Mouse (Mus musculus) lung, adult 2 months (tissue): ENCODE results near the gene Mdh2.

ENCODE experiments used
- CTCF ChIP-seq: fragments of 200-500 bp; IDR thresholded peaks from 2 replicates; pipeline ENCODE4 v1.5.1; 2011; ENCODE audit warnings: mild to moderate bottlenecking, low read length, control low read depth; ENCODE audit not compliant: insufficient read depth
- POLR2A ChIP-seq: fragments of 200-500 bp; IDR thresholded peaks from 2 replicates; pipeline ENCODE4 v1.6.1; 2011; ENCODE audit warnings: low read depth, mild to moderate bottlenecking, control low read depth, low read length, borderline replicate concordance; ENCODE audit errors: extremely low read depth

DNA sequence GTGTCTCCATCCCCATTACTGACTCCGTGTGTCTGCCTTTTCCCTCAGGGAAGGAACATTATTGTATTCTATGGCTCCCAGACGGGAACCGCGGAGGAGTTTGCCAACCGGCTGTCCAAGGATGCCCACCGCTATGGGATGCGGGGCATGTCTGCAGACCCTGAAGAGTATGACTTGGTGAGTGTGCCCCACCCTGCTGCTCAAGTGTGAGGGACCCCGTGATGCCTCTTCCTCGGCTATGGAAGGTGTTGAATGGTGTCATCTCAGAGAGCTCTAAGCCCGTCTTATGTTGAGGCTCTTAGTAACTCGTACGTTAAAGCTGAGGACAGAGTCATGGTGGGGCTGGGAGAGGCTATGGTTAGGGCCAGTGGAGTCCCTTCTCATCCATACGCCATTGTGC is 48.9 kb upstream of the Mdh2 start:
- TF ChIP-seq CTCF (no peak), POLR2A (no peak)
